Mouse (Mus musculus): Measurements from ENCODE around the gene Ssr1. TPM values are rescaled to one million over a fixed set of nuclear protein-coding genes. Genes with fewer than 3 reads are reported as not detected.

The Ssr1 gene
- polyA plus RNA-seq, 1 experiment from 2014 or later = 104 TPM

- Histone ChIP-seq H3K27ac (ENCODE audit: low read depth, low read length) (no peak overlapping the region), H3K4me3 (ENCODE audit: low read depth, low read length) (no peak overlapping the region), H3K36me3 (ENCODE audit: control insufficient read depth, insufficient read depth, low read length) (0 out of 2 replicates have a peak, but pooled peaks cover 5% of the 10 kb centered on the region), H3K4me2 (ENCODE audit: low read depth) (no peak overlapping the region), H3K9ac (ENCODE audit: low read length) (no peak overlapping the region), H3K27me3 (ENCODE audit: control insufficient read depth, insufficient read depth, low read length) (no peaks in the 10 kb centered on the region), H3K4me1 (ENCODE audit: control insufficient read depth, insufficient read depth, low read length) (no peaks in the 10 kb centered on the region), H3K9me3 (ENCODE audit: control insufficient read depth, low read length) (no peaks in the 10 kb centered on the region)
- 81% methylated on average over 8 of the region's 8 CpGs for WGBS
- no peak for ATAC-seq (ENCODE audit: insufficient read depth, low FRiP score, low TSS enrichment)
- DNase-seq (ENCODE audit: low spot score) = no peak
These were observed 48.6 kb downstream of the Ssr1 start for GRCm38 (mm10) chr13:37945392-37945791.

DNA sequence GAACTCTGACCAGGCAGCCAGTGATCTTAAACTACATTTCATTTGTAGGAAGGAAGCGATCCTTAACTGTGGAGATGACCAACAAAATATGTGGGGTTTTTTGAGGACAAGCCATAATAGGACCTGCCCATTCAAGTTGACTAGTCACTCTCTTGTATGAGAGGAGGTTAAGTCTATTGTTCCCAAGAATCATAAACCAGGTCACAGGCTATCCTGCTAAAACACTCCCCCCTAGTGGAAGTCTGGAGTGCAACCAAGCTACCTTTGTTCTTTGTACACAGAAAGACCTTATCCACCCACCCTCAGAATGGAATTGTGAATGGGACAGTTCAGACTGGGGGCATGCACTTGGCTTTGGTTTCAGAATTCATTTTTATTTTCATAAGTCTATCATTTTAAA, 49.7 kb downstream of the Ssr1 start:
- Histone ChIP-seq H3K36me3 (ENCODE audit: control insufficient read depth, insufficient read depth, low read length) (0 out of 2 replicates have a peak, but pooled peaks cover 5% of the 10 kb centered on the region), H3K27me3 (ENCODE audit: control insufficient read depth, insufficient read depth, low read length) (no peaks in the 10 kb centered on the region), H3K9ac (ENCODE audit: low read length) (no peak overlapping the region), H3K4me1 (ENCODE audit: control insufficient read depth, insufficient read depth, low read length) (no peaks in the 10 kb centered on the region), H3K4me2 (ENCODE audit: low read depth) (no peak overlapping the region), H3K9me3 (ENCODE audit: control insufficient read depth, low read length) (no peaks in the 10 kb centered on the region), H3K27ac (ENCODE audit: low read depth, low read length) (no peak overlapping the region), H3K4me3 (ENCODE audit: low read depth, low read length) (no peak overlapping the region)
- peak; percentile 58; the same call in 1 of the 2 replicates for ATAC-seq (ENCODE audit: insufficient read depth, low FRiP score, low TSS enrichment)
- WGBS = 74% methylated on average over 1 of the region's 1 CpGs
- no peak for DNase-seq (ENCODE audit: low spot score)

- no peak overlapping the region for H3K4me3 ChIP-seq (ENCODE audit: low read depth, low read length)
- DNase-seq (ENCODE audit: low spot score) = no peak
- no peaks in the 10 kb centered on the region for H3K4me1 ChIP-seq (ENCODE audit: control insufficient read depth, insufficient read depth, low read length)
- H3K9me3 ChIP-seq (ENCODE audit: control insufficient read depth, low read length) = no peaks in the 10 kb centered on the region
- no peak for ATAC-seq (ENCODE audit: insufficient read depth, low FRiP score, low TSS enrichment)
- H3K36me3 ChIP-seq (ENCODE audit: control insufficient read depth, insufficient read depth, low read length) = 0 out of 2 replicates have a peak, but pooled peaks cover under 1% of the 10 kb centered on the region
- no peaks in the 10 kb centered on the region for H3K27me3 ChIP-seq (ENCODE audit: control insufficient read depth, insufficient read depth, low read length)
- no peak overlapping the region for H3K27ac ChIP-seq (ENCODE audit: low read depth, low read length)
- WGBS = 86% methylated on average over 3 of the region's 3 CpGs
- H3K4me2 ChIP-seq (ENCODE audit: low read depth) = no peak overlapping the region
- no peak overlapping the region for H3K9ac ChIP-seq (ENCODE audit: low read length)
These were observed 50.6 kb downstream of the Ssr1 start for GRCm38 (mm10) chr13:37943466-37943865.

DNA sequence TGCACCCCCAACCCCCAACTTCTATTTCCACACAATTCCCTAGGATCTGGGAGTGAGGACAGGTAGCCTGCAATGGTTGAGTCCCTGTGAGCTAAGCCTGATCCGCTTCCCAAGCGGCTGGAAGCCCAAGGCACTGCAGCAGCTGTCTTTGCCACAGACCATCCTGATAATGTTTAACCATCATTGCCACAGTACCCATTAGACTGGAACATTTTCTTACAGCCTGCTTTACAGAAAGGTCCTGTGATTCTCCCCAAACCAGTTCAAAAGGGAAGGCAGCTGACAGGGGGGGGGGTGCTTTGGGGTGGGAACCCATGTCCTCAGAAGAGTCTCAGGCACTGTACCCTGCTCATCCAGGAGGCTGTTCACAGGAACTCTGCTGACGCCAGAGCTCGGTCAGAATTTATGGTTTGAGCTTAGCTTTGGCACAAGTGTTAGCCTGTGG, 51.1 kb downstream of the Ssr1 start:
- DNase-seq (ENCODE audit: low spot score) (no peak), ATAC-seq (ENCODE audit: insufficient read depth, low FRiP score, low TSS enrichment) (no peak)
- no peaks in the 10 kb centered on the region for H3K36me3 ChIP-seq (ENCODE audit: control insufficient read depth, insufficient read depth, low read length)
- H3K27me3 ChIP-seq (ENCODE audit: control insufficient read depth, insufficient read depth, low read length) = no peaks in the 10 kb centered on the region
- no peak overlapping the region for H3K4me2 ChIP-seq (ENCODE audit: low read depth)
- no peak overlapping the region for H3K27ac ChIP-seq (ENCODE audit: low read depth, low read length)
- H3K9ac ChIP-seq (ENCODE audit: low read length) = no peak overlapping the region
- no peak overlapping the region for H3K4me3 ChIP-seq (ENCODE audit: low read depth, low read length)
- no peaks in the 10 kb centered on the region for H3K4me1 ChIP-seq (ENCODE audit: control insufficient read depth, insufficient read depth, low read length)
- no peaks in the 10 kb centered on the region for H3K9me3 ChIP-seq (ENCODE audit: control insufficient read depth, low read length)
- WGBS = 68% methylated on average over 4 of the region's 4 CpGs

DNA sequence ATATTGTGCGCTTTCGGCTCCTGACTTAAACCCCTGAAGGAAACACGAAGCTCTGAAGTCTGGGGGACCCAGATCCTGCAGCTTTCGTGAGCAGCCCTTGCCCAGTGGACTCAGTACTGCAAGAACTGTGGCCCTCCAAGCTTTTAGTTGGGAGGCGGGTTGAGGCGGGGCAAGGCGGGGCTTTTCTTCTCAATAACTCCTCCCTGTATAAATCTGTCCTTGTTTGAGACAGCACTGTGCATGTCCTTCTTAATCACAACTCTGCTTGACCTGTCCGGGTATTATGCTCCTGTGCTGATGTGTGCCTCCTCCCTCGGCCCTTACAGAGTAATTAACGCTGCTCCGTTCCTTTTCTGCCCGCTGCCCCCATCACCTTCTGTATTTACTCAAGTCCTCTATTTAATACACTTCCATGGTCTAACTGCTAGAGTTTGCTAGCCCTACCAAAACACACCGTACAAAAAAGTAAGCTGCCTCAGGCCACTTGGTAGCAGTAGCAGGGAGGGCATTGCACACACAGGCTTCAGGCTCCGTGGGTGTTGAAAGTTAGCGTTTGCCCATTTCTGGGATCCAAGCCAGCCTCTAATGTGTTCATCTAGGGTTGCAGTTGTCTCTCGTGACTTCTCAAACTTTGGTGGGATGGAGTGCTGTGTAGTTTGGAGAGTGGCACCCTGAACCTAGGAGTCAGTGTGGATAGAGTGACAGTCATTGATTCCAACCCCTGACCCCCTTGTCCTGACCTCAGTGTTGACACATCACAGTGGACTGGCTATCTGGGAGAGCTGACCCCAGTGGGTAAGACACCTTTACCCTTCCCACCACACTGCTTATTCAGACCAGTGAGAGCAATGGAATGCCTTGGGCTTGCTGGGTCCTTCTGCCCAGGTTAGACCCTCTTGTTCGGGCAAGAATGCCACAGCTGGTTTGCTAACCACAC, 51.8 kb downstream of the Ssr1 start:
- Histone ChIP-seq H3K9me3 (ENCODE audit: control insufficient read depth, low read length) (no peaks in the 10 kb centered on the region), H3K36me3 (ENCODE audit: control insufficient read depth, insufficient read depth, low read length) (no peaks in the 10 kb centered on the region), H3K27ac (ENCODE audit: low read depth, low read length) (no peak overlapping the region), H3K4me1 (ENCODE audit: control insufficient read depth, insufficient read depth, low read length) (no peaks in the 10 kb centered on the region), H3K4me2 (ENCODE audit: low read depth) (no peak overlapping the region), H3K27me3 (ENCODE audit: control insufficient read depth, insufficient read depth, low read length) (no peaks in the 10 kb centered on the region), H3K4me3 (ENCODE audit: low read depth, low read length) (no peak overlapping the region), H3K9ac (ENCODE audit: low read length) (no peak overlapping the region)
- ATAC-seq (ENCODE audit: insufficient read depth, low FRiP score, low TSS enrichment) = no peak; the same call in 1 of the 2 replicates
- 78% methylated on average over 17 of the region's 17 CpGs for WGBS
- DNase-seq (ENCODE audit: low spot score) = no peak

GRCm38 (mm10) chr13:37941138-37941645, 52.8 kb downstream of the Ssr1 start:
- no peak overlapping the region for H3K27ac ChIP-seq (ENCODE audit: low read depth, low read length)

GRCm38 (mm10) chr13:37940649-37941048, 53.4 kb downstream of the Ssr1 start:
- no peaks in the 10 kb centered on the region for H3K27me3 ChIP-seq (ENCODE audit: control insufficient read depth, insufficient read depth, low read length)
- no peak overlapping the region for H3K27ac ChIP-seq (ENCODE audit: low read depth, low read length)
- H3K36me3 ChIP-seq (ENCODE audit: control insufficient read depth, insufficient read depth, low read length) = no peaks in the 10 kb centered on the region; the same call in 1 of the 2 replicates
- H3K9ac ChIP-seq (ENCODE audit: low read length) = no peak overlapping the region
- WGBS = 84% methylated on average over 5 of the region's 5 CpGs
- no peak for DNase-seq (ENCODE audit: low spot score)
- H3K4me3 ChIP-seq (ENCODE audit: low read depth, low read length) = no peak overlapping the region
- ATAC-seq (ENCODE audit: insufficient read depth, low FRiP score, low TSS enrichment) = no peak
- no peaks in the 10 kb centered on the region for H3K4me1 ChIP-seq (ENCODE audit: control insufficient read depth, insufficient read depth, low read length)
- H3K4me2 ChIP-seq (ENCODE audit: low read depth) = no peak overlapping the region
- no peaks in the 10 kb centered on the region for H3K9me3 ChIP-seq (ENCODE audit: control insufficient read depth, low read length)

More at GRCm38 (mm10) chr13:37941138-37941645, 52.8 kb downstream of the Ssr1 start:
- DNase-seq (ENCODE audit: low spot score) (no peak), ATAC-seq (ENCODE audit: insufficient read depth, low FRiP score, low TSS enrichment) (no peak)
- Histone ChIP-seq H3K4me3 (ENCODE audit: low read depth, low read length) (no peak overlapping the region), H3K4me2 (ENCODE audit: low read depth) (no peak overlapping the region), H3K9me3 (ENCODE audit: control insufficient read depth, low read length) (no peaks in the 10 kb centered on the region), H3K27me3 (ENCODE audit: control insufficient read depth, insufficient read depth, low read length) (no peaks in the 10 kb centered on the region), H3K4me1 (ENCODE audit: control insufficient read depth, insufficient read depth, low read length) (no peaks in the 10 kb centered on the region), H3K36me3 (ENCODE audit: control insufficient read depth, insufficient read depth, low read length) (no peaks in the 10 kb centered on the region; the same call in 1 of the 2 replicates), H3K9ac (ENCODE audit: low read length) (no peak overlapping the region)
- WGBS = 90% methylated on average over 5 of the region's 5 CpGs

GRCm38 (mm10) chr13:37940167-37940566, 53.9 kb downstream of the Ssr1 start:
- 84% methylated on average over 2 of the region's 2 CpGs for WGBS
- no peaks in the 10 kb centered on the region for H3K27me3 ChIP-seq (ENCODE audit: control insufficient read depth, insufficient read depth, low read length)
- H3K9me3 ChIP-seq (ENCODE audit: control insufficient read depth, low read length) = no peaks in the 10 kb centered on the region
- no peak overlapping the region for H3K4me3 ChIP-seq (ENCODE audit: low read depth, low read length)
- no peak overlapping the region for H3K9ac ChIP-seq (ENCODE audit: low read length)
- H3K36me3 ChIP-seq (ENCODE audit: control insufficient read depth, insufficient read depth, low read length) = no peaks in the 10 kb centered on the region; the same call in 1 of the 2 replicates
- no peak overlapping the region for H3K4me2 ChIP-seq (ENCODE audit: low read depth)
- no peak overlapping the region for H3K27ac ChIP-seq (ENCODE audit: low read depth, low read length)
- no peaks in the 10 kb centered on the region for H3K4me1 ChIP-seq (ENCODE audit: control insufficient read depth, insufficient read depth, low read length)
- DNase-seq (ENCODE audit: low spot score) = no peak
- ATAC-seq (ENCODE audit: insufficient read depth, low FRiP score, low TSS enrichment) = no peak

All from neural tube, embryonic 11.5 days (tissue).